Mouse (Mus musculus) spleen, postnatal 14 days (tissue): ENCODE data around the gene 1700029I15Rik.
A peak's percentile ranks its signal among the peaks of the same experiment; 100 is the strongest.

Experiments used
- DNase-seq, 2 experiments: peaks; one replicate each; pipeline ENCODE4 v3.0.0; 2021 to 2022; ENCODE audit warnings: low spot score in 2 of 2

Gene 1700029I15Rik

DNA sequence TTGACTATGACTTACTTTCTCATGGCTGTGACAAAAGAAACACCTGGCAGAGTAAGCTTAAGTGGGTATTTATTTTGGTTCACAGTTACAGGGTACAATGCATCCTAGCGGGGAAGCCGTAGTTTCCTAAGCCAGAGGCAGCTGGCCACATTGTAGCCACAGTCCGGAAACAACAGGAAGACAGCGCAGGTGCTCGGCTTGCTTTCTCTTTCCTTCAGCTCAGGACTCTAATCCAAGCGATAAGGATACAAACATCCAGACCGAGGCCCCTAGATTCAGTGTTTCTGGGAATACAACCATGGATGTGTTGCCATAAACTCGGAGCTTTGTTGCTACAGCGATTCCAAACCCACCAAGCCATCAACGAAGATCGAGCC lies 8.9 kb upstream of the 1700029I15Rik start:
- DNase-seq = no peak

DNA sequence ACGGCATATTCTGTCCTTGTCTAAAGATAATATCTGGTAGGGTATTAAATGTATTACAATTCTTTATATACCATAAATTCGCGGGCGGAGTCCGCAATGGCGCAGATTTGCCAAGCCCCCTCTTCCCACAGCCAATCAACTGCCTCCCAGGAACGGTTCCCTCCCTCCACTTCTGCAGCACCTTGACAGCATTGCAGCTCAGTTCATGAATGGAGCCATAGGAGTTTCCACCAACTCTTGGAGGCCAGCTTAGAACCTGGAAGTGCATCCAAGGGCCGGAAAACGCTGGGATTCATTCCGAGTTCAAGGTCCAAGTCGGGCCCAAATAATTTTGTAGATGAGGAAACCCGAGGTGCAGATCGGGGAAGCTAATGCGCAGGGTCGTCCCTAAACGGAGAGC lies 7.8 kb upstream of the 1700029I15Rik start, which contains the start of the genes Pex16 and Large2:
TSS of gene Pex16 (plus strand) at position 163 of the 400 bp plus-strand sequence.
TSS of gene Large2 (minus strand) at position 356 of the 400 bp plus-strand sequence.
- DNase-seq = peak in 1 of 2 experiments; percentile 27

DNA sequence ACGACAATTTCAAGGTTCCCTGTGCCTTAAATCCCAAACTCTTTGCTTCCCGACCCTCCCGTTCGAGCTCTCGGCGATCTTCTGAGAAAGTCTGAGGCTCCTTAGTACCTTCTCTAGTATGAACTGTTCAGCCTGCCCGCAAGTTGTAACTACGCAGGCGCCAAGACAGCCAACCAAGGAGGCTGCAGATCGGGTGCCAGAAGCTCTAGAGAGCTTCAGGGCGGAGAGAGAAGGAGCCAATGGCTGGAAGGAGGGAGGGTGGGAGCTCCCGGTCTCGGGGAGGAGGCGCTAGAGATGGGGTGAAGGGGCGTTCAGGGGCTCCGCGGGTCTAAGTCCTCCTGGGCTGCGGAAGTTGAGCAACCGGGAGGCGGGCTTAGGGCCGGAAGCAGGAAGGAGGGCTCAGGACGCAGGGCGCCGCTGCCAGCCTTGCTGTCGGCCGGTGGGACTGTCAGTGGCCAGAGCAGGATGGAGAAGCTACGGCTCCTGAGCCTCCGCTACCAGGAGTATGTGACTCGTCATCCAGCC lies 7.2 kb upstream of the 1700029I15Rik start:
- DNase-seq = peak; percentile 80 to 86

DNA sequence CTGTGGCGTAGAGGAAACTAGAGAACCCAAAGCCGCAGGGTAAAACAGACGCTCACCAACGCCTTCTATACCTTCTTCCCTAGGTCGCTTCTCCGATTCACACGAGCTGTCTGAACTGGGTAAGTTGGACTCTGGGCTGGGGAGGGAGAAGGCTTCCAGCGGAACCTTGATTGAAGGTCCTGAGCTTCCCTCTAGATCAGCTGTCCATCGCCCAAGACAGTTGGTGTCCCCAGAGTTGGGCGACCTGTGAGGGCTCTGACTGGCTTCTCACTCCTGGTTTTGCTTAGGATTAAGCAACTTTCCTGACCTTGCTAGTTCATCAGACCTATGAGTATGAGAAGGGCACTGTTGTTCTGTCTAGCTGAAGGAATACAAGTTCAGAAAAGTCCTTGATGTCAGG lies 6.5 kb upstream of the 1700029I15Rik start:
- DNase-seq = no peak

DNA sequence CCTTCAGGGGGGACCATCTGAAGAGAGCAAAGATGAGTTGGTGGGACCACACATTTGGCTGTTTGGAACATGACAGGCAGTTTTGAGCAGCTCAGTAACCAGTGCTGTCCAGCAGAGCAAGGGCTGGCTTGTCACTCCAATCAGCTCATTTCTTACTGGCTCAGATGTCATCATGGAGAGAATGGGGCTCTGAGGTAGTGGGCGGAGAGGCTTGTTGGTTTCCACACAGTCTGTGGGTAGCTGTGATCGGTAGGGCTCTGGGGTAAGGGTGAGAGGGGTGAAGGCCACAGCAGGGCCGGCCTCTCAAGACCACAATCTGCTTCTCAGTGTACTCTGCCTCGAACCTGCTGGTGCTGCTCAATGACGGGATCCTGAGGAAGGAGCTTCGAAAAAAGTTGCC lies 6.0 kb upstream of the 1700029I15Rik start:
- DNase-seq = no peak

DNA sequence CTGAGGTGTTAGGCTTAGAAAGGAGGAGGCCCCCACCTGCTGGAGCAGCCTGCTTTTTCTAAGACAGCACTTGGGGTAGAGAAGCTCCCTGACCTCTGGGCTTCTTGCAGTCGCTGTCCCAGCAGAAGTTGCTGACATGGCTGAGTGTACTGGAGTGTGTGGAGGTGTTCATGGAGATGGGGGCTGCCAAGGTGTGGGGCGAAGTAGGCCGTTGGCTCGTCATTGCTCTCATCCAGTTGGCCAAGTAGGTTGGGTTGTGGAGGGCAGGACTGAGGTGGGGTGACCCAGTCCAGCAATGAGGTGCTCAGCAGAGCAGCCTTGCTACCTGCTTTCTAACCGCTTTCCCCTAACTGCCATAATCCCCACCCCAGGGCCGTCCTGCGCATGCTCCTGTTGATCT lies 5.0 kb upstream of the 1700029I15Rik start:
- no peak for DNase-seq

DNA sequence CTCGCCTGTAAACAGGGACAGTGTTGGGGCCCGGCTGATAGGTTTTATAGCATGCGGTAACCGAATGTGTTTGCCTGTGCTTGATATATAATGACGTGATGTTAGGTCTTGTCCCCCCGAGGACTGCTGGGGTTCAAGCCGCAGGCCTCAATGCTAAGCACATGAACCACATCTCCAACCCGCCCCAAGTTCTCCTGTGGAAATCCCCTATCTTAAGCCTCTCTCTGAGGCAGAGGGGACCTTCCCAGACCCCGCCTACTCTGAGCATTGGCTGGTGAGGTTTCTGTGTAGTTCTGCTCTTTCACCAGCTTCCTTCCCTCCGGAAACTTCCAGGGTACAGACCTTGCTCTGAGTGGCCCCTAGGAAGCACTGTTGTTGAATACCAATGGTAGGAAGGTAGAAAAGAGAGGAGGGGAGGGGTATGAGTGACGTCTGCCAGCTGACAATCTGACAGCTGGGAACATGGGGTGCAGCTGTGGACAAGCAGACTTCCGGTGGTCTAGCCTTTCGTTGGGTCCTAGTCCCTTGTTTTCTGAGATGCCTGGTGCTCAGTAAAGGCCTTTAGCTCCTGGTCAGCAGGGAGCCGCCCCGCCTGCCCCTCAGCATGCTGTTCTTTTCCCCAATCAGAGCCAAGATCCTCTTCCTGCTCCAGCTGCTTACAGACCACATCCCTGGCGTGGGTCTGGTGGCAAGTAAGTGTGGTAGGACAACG lies 2.4 kb upstream of the 1700029I15Rik start:
- DNase-seq = no peak

DNA sequence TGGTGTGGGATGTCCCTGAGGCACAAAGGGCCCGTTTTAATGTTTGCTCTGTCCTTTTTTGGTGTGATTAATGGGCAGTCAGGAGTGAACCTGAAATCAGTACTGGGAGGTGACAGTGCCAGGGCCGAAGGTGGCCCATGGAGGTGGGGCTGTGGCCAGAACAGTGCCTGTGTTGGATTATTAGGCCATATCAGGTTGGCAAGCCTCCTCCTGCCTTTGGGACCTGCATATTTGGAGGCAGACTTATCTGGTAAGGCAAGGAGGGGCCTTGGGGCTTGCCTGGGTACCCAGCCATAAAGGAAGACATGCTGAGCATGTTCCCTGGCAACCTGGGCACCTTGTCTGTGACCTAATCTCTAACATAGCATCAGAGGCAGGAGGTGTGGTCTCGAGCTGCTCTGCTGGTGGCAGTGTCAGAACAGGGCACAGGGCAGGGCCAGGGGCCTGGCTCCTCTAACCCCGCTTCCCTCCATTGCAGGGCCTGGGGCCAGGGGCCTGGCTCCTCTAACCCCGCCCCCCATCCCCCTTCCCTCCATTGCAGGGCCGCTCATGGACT lies 1.8 kb upstream of the 1700029I15Rik start:
- DNase-seq = no peak

DNA sequence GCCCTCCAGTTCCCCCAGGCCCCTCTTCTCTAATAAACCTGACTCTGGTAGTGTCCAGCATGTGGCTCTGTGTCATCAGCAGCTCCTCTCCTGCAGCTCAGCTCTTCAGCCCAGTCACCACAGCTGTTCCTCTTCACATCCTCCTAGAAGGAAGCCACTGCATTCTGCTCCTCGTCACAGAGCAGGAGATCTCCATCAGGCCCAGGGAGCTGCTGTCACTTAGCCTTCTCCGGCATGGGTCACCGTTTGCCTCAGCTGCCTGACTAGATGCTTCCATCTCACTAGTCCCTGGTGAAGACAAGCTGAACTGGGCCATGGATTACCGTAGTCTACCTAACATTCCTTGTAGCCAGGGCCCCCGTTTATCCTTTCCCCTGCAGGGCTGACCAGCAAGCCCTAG lies 1.2 kb upstream of the 1700029I15Rik start:
- no peak for DNase-seq

DNA sequence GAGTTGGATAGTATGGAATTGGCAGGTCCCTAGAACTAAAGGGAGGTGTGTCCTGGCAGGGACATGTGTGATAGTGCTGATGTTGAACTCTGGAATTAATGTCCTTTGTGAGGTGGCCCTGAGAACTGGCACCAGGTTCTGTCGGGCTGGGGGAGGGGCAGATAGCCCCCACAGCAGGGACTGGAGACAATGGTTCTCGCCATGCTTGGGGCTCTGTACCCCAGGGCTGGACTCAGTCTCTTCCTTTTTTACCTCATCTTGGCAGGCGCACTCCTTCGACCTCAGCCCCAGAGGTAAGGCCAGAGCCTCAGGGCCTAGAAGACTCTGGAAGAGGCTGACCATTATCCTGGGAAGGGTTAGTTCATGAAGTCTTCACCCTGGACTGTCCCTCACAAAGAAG lies 421 bp downstream of the 1700029I15Rik start:
- no peak for DNase-seq

DNA sequence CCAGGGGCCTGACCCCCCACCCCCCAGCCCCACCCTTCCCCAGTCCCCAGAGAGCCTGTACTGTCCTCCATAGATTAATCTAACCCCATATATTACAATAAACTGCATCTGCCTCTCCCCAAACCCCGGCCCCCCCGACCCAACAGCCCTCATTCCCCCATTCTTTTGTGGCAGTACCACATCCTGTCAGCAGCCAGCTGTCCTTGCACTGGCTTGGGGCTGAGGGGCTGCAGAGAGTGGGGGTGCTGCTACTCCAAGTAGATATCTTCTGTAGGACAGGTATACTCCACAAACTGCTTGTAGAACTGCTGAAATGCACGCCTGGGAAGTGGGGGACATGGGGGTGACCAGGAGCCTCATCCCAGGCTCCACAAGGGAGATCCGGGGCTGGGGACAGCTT lies 1.8 kb downstream of the 1700029I15Rik start:
- no peak for DNase-seq

DNA sequence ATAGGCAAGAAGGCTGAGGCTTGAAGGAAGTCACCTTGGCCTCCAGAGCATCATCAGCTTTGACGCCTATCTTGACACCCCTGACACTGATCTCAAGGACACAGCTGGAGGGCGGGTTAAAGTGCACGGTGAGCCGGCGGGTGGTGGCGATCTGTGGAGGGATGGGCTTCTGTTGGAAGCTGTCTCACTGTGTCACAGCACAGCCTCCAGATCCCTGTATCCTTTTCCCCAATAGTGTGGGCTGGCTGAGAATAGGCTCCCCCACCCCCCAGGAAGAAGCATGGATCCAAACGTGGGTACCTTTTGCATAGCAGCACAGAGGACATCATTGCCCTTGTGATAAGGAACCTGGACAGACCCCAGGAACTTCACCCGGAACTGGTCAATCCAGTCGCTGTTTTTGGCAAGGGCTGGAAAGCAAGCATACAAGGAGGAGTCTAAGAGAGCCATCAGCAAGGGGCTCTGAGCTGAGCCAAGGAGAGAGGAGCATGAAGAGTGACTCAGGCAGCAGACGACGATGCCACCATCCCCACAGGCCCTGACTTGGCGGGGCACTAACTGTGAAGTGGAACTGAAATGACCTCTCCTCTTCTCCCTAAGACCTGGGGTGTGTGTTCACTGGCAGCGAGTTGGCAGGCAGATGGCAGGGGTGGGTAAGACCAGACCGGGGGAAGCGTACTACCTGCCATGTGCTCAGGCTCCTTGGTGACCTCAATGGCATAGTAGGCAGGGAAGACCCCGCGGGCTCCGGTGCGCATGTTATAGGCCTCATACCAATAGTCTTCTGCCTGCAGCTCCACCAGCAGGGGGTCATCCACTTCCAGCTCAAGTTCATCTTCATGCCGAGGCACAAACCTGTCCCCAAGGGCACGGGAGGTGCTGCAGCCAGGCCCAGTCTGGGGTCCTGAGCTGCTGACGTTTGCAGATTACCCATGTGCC lies 3.0 kb downstream of the 1700029I15Rik start:
- DNase-seq = no peak

DNA sequence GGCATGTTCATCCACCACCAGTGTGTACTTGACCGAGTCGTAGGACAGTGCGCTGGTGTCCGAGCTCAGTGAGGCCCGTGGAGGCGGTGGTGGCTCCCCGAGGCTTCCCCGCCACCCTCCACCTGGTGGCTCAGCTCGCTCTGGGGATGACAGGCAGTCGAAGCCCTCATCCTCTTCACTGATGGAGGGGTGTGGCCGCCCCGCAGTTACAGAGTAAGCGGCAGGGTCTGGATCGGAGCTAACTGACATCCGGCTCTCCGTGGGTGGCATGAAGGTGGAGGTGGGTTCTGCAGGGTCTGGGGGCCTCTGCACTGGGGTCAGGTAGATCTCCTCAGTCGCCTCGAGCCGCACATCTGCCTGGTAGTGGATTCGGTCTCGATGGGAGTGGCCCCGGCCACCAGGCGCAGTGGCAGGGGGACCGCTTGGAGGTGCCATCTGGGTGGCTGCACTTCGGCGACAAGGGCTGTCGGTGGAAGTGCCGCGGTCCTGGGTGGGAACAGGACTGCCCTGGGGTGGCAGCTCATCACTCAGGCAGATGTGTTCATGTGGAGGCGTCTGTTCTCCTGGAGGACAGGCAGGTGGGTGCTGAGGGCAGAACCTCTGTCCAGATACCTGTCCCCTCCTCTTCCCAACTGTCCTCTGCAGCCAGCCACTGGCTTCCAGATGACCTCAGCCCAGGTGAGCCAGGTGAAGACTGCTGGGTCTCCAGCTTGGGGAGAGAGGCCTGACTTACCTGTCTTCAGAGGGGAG lies 4.7 kb downstream of the 1700029I15Rik start:
- DNase-seq = no peak

DNA sequence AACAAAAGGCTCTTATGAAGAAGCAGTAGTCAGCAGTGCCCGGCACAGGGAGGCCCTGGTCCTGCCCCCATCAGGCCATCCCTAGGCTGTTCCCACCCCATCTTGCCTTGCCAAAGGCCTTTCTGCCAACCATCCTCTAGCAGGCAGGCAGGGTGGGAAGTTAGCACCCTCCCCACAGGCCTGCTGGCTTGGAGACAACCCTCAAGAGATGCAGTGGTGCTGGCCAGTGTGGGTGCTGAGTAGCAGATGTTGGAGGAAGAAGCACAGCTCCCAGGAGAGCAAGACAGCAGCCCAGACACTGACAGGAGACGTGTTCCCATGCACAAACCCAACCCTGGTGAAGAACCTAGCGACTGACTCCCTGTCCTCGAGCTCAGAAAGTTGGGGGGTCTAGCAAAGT lies 5.3 kb downstream of the 1700029I15Rik start:
- DNase-seq = no peak

DNA sequence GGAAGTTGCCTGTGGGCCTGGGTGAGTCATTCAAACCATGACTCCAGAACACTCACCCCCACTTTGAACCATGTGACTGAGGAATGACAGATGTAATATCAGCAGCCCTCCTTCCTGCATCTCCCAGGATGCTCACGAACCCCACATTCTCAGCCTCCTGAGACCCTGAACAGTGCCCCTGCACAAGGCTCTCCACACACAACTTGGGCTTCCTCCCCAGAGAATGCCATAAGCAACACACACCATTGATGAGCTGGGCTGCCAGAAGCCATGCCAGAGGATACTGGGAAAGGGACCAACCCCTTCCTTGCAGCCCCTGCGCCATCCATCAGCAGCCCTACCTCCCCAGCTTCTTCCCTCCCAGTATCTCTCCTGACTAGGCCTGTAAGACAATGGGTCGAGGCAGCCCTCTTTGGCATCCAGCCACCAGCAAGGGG lies 5.8 kb downstream of the 1700029I15Rik start:
- DNase-seq = no peak

DNA sequence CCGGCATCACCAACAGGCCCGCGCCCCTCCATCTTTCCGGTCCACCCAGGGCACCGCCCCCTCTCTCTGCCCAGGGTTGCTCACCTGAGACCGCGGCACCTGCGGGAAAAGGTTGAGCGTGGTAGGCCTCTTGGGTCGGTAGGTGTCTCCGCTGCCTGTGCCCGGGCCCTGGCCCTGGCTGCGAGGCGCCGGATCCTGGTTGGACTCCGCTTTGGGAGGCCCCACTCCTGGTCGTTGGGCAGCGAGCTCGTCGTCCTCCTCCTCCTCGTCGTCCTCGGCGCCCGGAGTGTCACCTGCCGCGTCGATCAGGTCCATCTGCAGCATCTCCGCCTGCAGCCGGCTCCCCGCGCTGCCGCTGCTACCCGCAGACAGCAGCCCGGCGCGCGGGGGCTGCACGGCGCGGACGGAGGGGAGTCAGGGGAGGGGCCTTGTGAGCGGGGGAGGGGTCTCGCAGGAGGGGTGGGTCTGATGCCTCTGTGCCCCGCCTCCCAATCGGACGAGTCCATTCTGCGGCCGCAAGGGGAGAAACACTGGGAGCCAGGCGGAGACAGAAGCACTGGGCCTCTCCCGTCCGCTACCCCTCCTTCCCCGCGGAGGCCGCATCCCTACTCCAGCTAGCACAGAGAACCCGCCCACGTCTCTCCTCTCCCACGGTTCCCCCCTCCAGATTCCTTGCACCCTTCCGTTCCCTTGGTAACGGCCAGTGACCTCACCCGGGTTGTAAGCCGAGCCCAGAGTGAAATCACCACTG lies 6.7 kb downstream of the 1700029I15Rik start:
- DNase-seq = peak in 1 of 2 experiments; percentile 8

DNA sequence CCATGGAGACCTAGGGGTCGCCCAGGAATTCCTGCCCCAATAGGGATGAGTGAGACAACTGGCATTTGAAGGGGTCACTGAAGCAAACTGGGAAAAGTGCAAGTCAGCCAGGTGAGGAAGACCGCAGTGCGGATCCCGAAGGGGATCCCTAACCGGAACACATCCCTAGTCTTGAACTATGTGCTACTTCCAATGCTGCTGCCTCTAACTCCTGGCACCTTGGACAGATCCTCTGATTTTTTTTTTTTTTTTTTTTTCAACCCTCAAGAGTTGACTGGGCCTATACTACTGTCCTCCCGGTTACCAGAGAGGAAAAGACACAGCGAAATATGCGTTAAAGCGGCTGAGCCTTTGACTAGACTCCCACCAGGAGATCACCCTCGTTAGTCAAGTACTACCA lies 7.3 kb downstream of the 1700029I15Rik start:
- no peak for DNase-seq

DNA sequence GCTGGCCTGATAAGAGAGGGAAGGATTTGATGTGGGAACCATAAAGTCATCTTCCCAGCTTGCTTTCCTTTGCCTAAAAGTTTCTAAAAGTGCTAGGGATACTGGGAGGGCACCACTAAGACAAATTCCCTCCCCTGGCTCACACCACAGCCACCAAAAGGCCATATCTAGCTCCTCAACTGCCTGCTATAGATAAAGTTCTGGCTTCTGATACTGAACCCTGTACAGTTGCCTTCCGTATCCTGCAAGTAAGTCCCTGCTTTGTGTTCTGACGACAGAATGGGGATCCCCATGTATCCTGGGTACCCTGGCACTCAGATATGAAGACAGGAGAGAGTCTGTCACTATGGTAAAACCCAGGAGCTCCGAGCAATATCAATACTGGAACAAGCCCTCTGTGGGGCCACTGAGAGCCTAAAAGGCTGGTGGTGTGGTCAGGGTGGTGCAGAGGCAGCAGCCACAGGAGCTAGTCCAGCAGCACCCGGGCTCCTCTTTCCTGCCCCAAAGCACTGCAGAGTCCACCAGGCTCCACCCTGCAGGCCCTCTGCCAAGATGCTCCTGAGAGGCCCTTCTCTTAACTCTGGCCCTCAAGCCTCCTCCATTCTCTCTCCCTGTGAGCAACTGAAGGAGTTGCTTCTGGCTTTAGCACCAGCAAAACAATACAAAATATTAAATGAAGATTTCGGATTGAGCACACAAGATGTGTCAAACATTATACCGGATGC lies 8.0 kb downstream of the 1700029I15Rik start:
- no peak for DNase-seq

DNA sequence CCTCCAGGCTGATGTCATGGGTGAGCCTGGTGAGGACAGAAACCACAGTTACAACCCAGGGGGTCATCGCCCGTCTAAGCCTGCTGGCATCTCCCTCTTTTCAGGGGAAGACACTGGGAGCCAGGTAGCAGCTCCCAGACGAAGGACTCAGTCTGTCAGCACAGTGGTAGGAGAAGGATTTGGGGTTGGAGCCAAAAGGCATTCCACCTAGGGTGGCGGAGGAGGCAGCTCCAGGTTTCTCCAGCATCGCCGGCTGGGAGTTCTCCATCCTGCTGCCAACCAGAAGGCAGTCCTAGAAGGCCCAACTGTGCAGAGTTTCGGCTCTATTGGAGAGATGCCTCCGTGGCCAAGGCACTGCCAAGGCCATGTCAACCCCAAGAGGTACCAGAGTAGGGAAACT lies 8.8 kb downstream of the 1700029I15Rik start:
- no peak for DNase-seq

DNA sequence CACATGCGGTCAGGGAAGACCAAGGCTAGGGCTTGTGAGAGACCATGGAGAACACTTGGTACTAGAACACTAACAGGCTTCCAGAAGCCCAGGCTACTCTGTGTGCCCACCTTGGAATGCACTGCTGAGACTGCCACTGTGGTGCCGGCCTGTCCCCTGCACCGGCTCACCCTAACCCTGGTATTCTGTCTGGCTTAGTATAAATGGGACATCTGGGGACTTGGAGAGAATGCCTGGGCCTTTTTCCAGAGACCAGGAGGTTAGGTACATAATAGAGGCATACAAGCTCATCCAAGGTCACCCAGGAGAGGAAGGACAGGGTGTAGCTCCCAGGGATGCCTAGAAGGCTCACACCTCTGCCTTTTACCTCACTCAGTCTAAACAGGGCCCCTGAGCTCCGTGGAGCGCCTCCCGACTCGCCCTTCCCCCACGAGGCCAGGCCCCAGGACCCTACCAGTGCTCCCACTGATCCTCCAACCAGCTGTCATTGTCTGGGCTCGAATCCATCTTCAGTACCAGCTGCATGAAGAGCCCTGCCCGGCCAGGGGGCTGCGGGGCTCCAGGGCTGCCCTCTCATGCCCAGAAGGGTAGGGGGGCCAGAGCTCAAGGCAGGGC lies 9.5 kb downstream of the 1700029I15Rik start:
- no peak for DNase-seq
